Mouse (Mus musculus) left cerebral cortex, postnatal 10 days (tissue): ENCODE data around the gene Rhbdl1. TPM values are rescaled to one million over a fixed set of nuclear protein-coding genes. Genes with fewer than 3 reads are reported as not detected.
"Not testable (repeated sequence)": the region's sequence is repeated elsewhere in the genome, so short reads cannot be mapped to it uniquely, and the experiment has no call there.

ENCODE experiments used
- DNase-seq, 2 experiments: peaks; one replicate each; pipeline ENCODE4 v3.0.0; 2021 to 2022; ENCODE audit warnings: low spot score in 2 of 2, mixed read lengths in 1 of 2; ENCODE audit errors: extremely low spot score in 1 of 2
- intact Hi-C: fragments of 180-260 bp; cut with DNase I; formaldehyde crosslinking; loops from one replicate; pipeline ENCODE4 v1.15.1; 2025
- total RNA-seq, 2 experiments: library from RNA; stranded (reverse); gene quantifications; 2 replicates each; pipeline ENCODE4 v1.2.3; 2021

Gene Rhbdl1
- total RNA-seq, 2 experiments from 2014 or later: 84.5 to 94.2 TPM

- no peak for DNase-seq
- intact Hi-C loops: no loop called here
These were observed 37.1 kb upstream of the Rhbdl1 start for GRCm38 (mm10) chr17:25874148-25874720.

GRCm38 (mm10) chr17:25873405-25874147, 36.5 kb upstream of the Rhbdl1 start:
- intact Hi-C loops: no loop called here
- DNase-seq: no peak

GRCm38 (mm10) chr17:25872676-25873075, 35.6 kb upstream of the Rhbdl1 start:
- intact Hi-C loops: no loop called here
- DNase-seq: no peak

GRCm38 (mm10) chr17:25871566-25871965, 34.5 kb upstream of the Rhbdl1 start:
- DNase-seq, intact Hi-C loops: not testable (repeated sequence)

- intact Hi-C loops: no loop called here
These were observed 32.9 kb upstream of the Rhbdl1 start for GRCm38 (mm10) chr17:25869954-25870353.

GRCm38 (mm10) chr17:25869498-25869897, 32.4 kb upstream of the Rhbdl1 start:
- intact Hi-C loops: no loop called here
- no peak for DNase-seq

More at GRCm38 (mm10) chr17:25869954-25870353, 32.9 kb upstream of the Rhbdl1 start:
- DNase-seq: no peak

- DNase-seq: peak in 1 of 2 experiments; percentile 90
- intact Hi-C loops: no loop called here
These were observed 31.6 kb upstream of the Rhbdl1 start, which contains the start of gene Mcrip2 for GRCm38 (mm10) chr17:25868601-25869191. Mcrip2 (minus strand) TSS chr17:25868764.

- peak in 1 of 2 experiments; percentile 69 for DNase-seq
- intact Hi-C loops: no loop called here
These were observed 30.9 kb upstream of the Rhbdl1 start for GRCm38 (mm10) chr17:25867836-25868600.

GRCm38 (mm10) chr17:25867509-25867835, 30.4 kb upstream of the Rhbdl1 start:
- intact Hi-C loops: no loop called here
- DNase-seq: no peak

GRCm38 (mm10) chr17:25866172-25866571, 29.1 kb upstream of the Rhbdl1 start:
- DNase-seq: no peak
- intact Hi-C loops: no loop called here

GRCm38 (mm10) chr17:25865288-25865687, 28.2 kb upstream of the Rhbdl1 start:
- DNase-seq: no peak
- intact Hi-C loops: no loop called here

GRCm38 (mm10) chr17:25864311-25864710, 27.2 kb upstream of the Rhbdl1 start:
- intact Hi-C loops: no loop called here
- DNase-seq: no peak

- no peak for DNase-seq
- intact Hi-C loops: no loop called here
These were observed 26.6 kb upstream of the Rhbdl1 start for GRCm38 (mm10) chr17:25863681-25864080.

GRCm38 (mm10) chr17:25861704-25862612, 24.9 kb upstream of the Rhbdl1 start:
- no peak for DNase-seq
- intact Hi-C loops: no loop called here

- intact Hi-C loops: no loop called here
- DNase-seq: peak; percentile 90 to 95
These were observed 24.0 kb upstream of the Rhbdl1 start, which contains the start of gene Wdr90 for GRCm38 (mm10) chr17:25860832-25861703. Wdr90 (minus strand) TSS chr17:25861501.

- DNase-seq: no peak
- intact Hi-C loops: no loop called here
These were observed 23.1 kb upstream of the Rhbdl1 start for GRCm38 (mm10) chr17:25860229-25860628.

GRCm38 (mm10) chr17:25844396-25844901, 7.4 kb upstream of the Rhbdl1 start, which contains the start of gene Rhot2:
Rhot2 (minus strand) TSS chr17:25844851.
- intact Hi-C loops: no loop called here
- peak; percentile 93 to 98 for DNase-seq
